Mouse (Mus musculus) lung, postnatal 25 days (tissue): Measurements from ENCODE around the gene E2f4.

Experiments used
- DNase-seq: peaks from one replicate; pipeline ENCODE4 v3.0.0; 2022; ENCODE audit warnings: low spot score

Gene E2f4

DNA sequence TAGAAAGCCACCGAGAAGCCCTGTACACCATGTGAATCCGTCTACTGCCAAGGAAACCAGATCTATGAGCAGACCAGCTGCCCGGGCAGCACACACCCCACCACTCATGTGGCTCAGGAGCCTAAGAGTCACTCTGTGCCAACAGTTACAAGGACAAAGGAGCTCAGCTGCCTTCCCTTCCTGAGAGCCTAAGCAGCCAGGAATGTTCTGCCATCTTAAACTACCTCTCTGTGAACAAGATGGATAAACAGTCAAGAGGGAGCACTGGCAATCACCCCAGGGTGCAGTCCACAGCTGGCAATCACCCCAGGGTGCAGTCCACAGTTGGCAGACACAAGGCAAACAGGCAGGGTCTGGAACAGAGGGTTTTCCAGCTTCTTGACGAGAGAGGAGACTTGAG, 20.5 kb downstream of the E2f4 start:
- peak; percentile 86 for DNase-seq

DNA sequence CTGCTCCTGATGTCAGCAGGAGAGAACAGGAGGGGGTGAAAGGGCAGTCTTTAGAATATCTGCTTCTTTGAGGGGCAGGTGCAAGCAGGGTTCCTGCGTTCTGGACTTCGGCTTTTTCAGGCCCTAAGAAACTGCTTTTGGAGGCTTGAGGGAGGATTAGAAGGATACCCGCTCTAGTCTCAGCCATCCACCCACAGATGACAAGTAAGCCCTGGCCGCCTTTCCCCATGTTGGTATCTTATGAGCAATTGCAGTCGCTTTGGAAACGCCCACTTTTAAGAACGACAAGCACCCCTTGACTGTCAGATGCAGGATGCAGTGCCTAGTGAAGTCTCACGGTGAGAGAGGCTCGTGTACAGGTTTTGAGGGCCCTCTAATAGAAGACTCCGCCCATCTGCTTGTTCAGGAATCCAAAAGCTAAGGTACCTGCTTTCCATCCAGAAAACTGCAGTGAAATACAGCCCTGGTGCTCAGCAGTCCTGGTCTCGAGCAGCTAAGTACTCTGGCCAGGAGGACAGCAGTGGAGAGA, 21.3 kb downstream of the E2f4 start:
- peak; percentile 71 for DNase-seq

GRCm38 (mm10) chr8:105323183-105323582, 25.7 kb downstream of the E2f4 start:
- no peak for DNase-seq

DNA sequence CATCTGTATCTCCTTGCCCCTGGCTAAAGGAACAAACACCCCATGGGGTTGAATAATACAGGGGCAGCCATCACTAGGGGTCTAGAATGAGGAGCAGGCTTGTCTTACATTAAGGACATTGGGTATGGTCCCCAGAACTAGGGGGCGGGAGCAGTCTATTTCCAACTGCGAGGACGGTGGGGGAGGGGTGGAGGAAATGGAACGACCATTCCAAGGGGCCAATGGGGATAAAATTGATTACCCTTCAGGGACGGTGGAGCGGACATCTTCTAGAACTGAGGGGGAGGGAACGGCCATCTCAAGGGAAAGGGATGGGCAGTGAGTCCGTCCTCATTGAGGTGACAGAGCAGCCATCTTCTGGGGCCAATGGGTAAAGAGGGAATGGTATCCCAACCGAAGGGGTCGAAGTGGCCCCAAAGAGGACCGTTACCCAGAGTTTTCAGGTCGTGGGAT, 28.2 kb downstream of the E2f4 start:
- no peak for DNase-seq

GRCm38 (mm10) chr8:105326141-105326672, 28.7 kb downstream of the E2f4 start, which contains the start of the genes Lrrc29 and Tmem208:
Gene Lrrc29, minus strand, starts transcription at chr8:105326278.
Gene Tmem208, plus strand, starts transcription at chr8:105326354.
- peak; percentile 98 for DNase-seq

DNA sequence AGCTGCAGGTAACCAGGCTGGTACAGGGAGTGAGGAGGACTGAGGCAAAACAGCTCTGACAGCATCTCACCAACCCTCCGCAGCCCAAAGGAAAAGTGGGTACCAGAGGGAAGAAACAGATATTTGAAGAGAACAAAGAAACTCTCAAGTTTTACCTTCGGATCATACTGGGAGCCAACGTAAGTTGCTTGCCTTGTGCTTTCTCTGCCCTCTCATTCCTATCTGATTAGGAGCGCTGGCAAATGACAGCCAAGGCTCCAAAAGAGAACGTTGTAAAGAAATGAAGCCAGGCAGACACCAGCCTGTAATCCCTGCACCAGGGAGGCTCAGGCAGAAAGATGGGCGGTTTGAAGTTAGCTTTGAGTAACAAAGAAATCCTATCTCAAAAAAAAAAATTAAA, 29.5 kb downstream of the E2f4 start:
- no peak for DNase-seq

- DNase-seq = no peak
These were observed 32.9 kb downstream of the E2f4 start for GRCm38 (mm10) chr8:105330325-105330724.

DNA sequence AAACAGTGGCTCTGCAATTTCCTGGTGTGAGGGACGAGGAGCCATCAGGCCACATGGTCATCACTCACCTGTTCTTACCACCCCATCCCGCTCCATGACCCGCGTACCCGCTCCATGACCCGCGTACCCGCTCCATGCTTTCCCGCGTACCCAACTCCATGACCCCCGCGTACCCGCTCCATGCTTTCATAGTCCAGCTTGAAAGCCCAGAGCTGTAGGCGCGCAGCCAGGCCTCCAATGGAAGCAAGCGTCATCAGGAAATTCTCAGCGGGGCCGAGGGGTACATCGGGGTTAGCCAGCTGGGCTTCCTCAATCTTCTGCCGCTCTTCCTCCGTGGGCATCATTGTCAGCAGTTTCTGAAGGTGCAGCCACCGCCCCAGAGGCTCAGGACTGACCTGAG, 34.0 kb downstream of the E2f4 start:
- no peak for DNase-seq

DNA sequence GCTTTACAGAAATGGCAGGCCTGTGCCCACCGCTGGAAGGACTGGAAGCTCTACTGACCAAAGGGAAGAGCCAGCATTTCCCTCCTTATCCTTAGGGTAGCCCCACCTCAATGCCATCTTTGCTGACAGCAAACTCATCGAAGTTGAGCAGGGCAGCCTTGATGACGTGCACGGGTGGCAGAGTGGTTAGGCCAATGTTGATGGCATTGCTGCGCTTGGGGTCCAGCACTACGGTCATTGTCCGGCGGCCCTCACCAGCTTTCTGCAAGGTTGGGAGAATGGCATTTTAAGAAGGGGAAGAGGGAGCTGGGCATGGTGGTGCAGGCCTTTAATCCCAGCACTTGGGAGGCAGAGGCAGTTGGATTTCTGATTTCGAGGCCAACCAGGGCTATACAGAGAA, 34.5 kb downstream of the E2f4 start:
- DNase-seq = no peak

GRCm38 (mm10) chr8:105332523-105332922, 35.1 kb downstream of the E2f4 start:
- no peak for DNase-seq

GRCm38 (mm10) chr8:105336373-105337130, 39.1 kb downstream of the E2f4 start:
- DNase-seq = no peak

DNA sequence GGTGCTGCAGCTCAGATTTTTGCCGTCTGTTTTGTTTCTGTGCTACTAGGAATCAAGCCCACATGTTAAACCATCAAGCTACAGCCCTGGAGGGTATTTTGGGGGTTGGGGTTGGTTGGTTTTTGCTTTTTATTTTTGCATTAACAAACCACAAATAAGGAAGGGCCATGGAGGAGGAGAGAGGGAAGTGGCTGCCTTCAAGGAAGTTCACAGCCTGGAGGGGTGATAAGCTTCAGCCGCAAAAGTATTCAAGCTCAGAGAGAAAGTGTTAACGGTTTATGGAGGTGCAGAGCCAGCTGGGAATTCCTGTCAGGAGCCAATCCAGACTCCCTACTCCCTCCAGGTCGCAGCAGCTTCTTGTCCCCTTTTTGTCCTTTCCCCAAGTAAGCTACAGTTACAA, 41.5 kb downstream of the E2f4 start:
- DNase-seq = no peak

- peak; percentile 89 for DNase-seq
These were observed 42.6 kb downstream of the E2f4 start for GRCm38 (mm10) chr8:105339886-105340635.

DNA sequence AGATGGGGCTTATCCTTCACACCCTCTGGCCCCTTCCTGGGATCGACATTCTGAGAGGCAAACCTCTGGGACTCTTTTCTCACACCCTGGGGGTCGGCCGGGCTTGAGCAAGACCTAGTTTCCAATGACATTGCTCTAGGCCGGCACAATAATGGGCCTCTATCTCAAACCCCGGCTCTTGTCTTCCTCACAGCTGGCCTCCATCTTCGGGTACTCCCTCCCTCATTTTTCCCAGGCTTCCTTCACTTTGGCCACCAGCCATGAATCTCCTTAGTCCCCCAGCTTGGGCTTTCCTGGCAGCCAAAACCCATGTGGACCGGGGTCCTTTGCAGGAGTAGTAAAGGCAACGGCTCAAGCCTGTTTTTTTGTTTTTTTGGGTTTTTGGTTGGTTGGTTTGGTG, 43.9 kb downstream of the E2f4 start:
- peak; percentile 76 for DNase-seq

DNA sequence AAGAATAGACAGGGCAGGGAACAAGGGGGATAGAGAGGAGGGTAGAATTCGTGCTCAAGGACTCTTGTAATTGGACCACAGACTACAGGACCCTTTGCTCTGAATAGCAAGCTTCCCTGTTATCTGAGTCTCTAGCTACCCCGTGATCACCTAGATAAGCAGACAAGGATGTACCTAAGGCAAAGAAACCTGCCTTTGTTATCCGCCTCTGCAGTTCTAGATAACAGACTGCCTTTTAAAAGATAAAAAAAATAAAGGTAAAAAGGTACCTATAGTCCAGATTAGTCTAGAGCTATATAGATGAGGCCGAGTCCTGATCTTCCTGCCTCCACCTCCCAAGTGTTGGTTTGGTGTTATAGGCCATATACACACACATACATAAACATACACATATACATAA, 45.3 kb downstream of the E2f4 start:
- DNase-seq = no peak

- DNase-seq = peak; percentile 50
These were observed 46.5 kb downstream of the E2f4 start for GRCm38 (mm10) chr8:105343791-105344574.

GRCm38 (mm10) chr8:105345061-105345975, 47.9 kb downstream of the E2f4 start:
- peak; percentile 64 for DNase-seq

GRCm38 (mm10) chr8:105346611-105347427, 49.4 kb downstream of the E2f4 start:
- peak; percentile 85 for DNase-seq

- peak; percentile 97 for DNase-seq
These were observed 50.2 kb downstream of the E2f4 start, which contains the start of gene Fhod1 for GRCm38 (mm10) chr8:105347428-105348221. Gene Fhod1, minus strand, starts transcription at chr8:105347953.
